In genomic region chrX:133931302-133932013, GRCm38 (mm10) we compare ENCODE assay signal across 8 mouse cellular contexts. TPM values are rescaled to one million over a fixed set of nuclear protein-coding genes. Genes with fewer than 3 reads are reported as not detected.
DNase-seq lines count a peak whose midpoint lies in the region; ATAC-seq lines count a peak whose summit lies in the region.

No protein-coding gene starts in this region.

- no peaks in the 10 kb centered on the region for H3K27me3 ChIP-seq in forebrain, embryonic 13.5 days
- no peaks in the 10 kb centered on the region for H3K27me3 ChIP-seq in forebrain, embryonic 16.5 days (replicated peaks; ENCODE audit: control insufficient read depth, insufficient read depth, low read length)

- no peak overlapping the region for H3K4me3 ChIP-seq in forebrain, embryonic 13.5 days
- H3K4me3 ChIP-seq in forebrain, embryonic 16.5 days (replicated peaks; ENCODE audit: low read length) = no peak overlapping the region

- no peak overlapping the region for H3K27ac ChIP-seq in forebrain, embryonic 13.5 days
- H3K27ac ChIP-seq in forebrain, embryonic 16.5 days (ENCODE audit: low read length) = no peak overlapping the region

- peak; percentile 33; the same call in 1 of the 2 replicates for ATAC-seq in forebrain, embryonic 13.5 days
- no peak for ATAC-seq in forebrain, embryonic 16.5 days

- H3K9ac ChIP-seq in forebrain, embryonic 13.5 days = no peak overlapping the region
- no peak overlapping the region for H3K9ac ChIP-seq in forebrain, embryonic 16.5 days (replicated peaks; ENCODE audit: low read depth, low read length)

- no peak overlapping the region for H3K4me2 ChIP-seq in forebrain, embryonic 13.5 days
- H3K4me2 ChIP-seq in forebrain, embryonic 16.5 days (ENCODE audit: low read length) = no peak overlapping the region

- no peaks in the 10 kb centered on the region for H3K9me3 ChIP-seq in forebrain, embryonic 13.5 days (replicated peaks)
- H3K9me3 ChIP-seq in forebrain, embryonic 16.5 days (ENCODE audit: control insufficient read depth, low read length) = no peaks in the 10 kb centered on the region

- no peaks in the 10 kb centered on the region for H3K36me3 ChIP-seq in forebrain, embryonic 13.5 days (ENCODE audit: poor library complexity, severe bottlenecking)
- H3K36me3 ChIP-seq in forebrain, embryonic 16.5 days (ENCODE audit: control insufficient read depth, insufficient read depth) = no peaks in the 10 kb centered on the region

- DNase-seq in ovary, postnatal 14 days (ENCODE audit: low spot score) = peak; percentile 21
- DNase-seq in ovary, adult 18-20 months (ENCODE audit: low spot score) = no peak
- peak; percentile 66 for DNase-seq in embryo, embryonic 10 days (ENCODE audit: low spot score)
- DNase-seq in layer of hippocampus, adult 11-12 months (ENCODE audit: low spot score) = peak; percentile 40
- peak; percentile 44 for DNase-seq in mesoderm, embryonic 11.5 days (ENCODE audit: low read depth, low spot score)
- no peak for DNase-seq in cerebellum, adult 11 months

- H3K4me1 ChIP-seq in forebrain, embryonic 13.5 days = no peaks in the 10 kb centered on the region
- H3K4me1 ChIP-seq in forebrain, embryonic 16.5 days (replicated peaks; ENCODE audit: control insufficient read depth, insufficient read depth, low read length) = no peaks in the 10 kb centered on the region

- WGBS in forebrain, embryonic 13.5 days = 61% methylated on average over 12 of the region's 12 CpGs
- WGBS in forebrain, embryonic 16.5 days = 62% methylated on average over 12 of the region's 12 CpGs

RNA-seq across cellular contexts. Expression of gene Srpx2, which starts 23.2 kb away (rescaled TPM):
- polyA plus RNA-seq in forebrain, embryonic 13.5 days (2015; fragmentation: Nextera tagmentation; extraction: Ambion mirVana) = 0.21 and 0.32 TPM in 2 replicates
- 0.47 and 0.81 TPM in 2 replicates for polyA plus RNA-seq in forebrain, embryonic 16.5 days (2015; fragmentation: Nextera tagmentation; extraction: Ambion mirVana)

RNA-seq across cellular contexts. Expression of gene Tspan6, which starts 33.2 kb away (rescaled TPM):
- 229 and 245 TPM in 2 replicates for polyA plus RNA-seq in forebrain, embryonic 13.5 days (2015; fragmentation: Nextera tagmentation; extraction: Ambion mirVana)
- 241 and 252 TPM in 2 replicates for polyA plus RNA-seq in forebrain, embryonic 16.5 days (2015; fragmentation: Nextera tagmentation; extraction: Ambion mirVana)

RNA-seq across cellular contexts. Expression of gene Sytl4, which starts 50.2 kb away (rescaled TPM):
- polyA plus RNA-seq in forebrain, embryonic 13.5 days (2015; fragmentation: Nextera tagmentation; extraction: Ambion mirVana) = 0.76 and 0.79 TPM in 2 replicates
- 0.46 and 0.47 TPM in 2 replicates for polyA plus RNA-seq in forebrain, embryonic 16.5 days (2015; fragmentation: Nextera tagmentation; extraction: Ambion mirVana)

Comparison
In these comparisons a context has a peak if more than half of its experiments do, and no peak if none do; other contexts are left out.
1. DNase-seq: peak in ovary, postnatal 14 days (single experiment), embryo, embryonic 10 days (single experiment), layer of hippocampus, adult 11-12 months (single experiment) and mesoderm, embryonic 11.5 days (single experiment); none in ovary, adult 18-20 months (single experiment) and cerebellum, adult 11 months (single experiment).